Mouse (Mus musculus) adrenal gland, adult (tissue): ENCODE results near the gene Uck1.

Source experiments
- DNase-seq, 2 experiments: peaks; one replicate each; pipeline ENCODE4 v3.0.0; 2022 to 2023; ENCODE audit warnings: low spot score in 1 of 2; ENCODE audit not compliant: inconsistent age in 2 of 2

Gene Uck1

DNA sequence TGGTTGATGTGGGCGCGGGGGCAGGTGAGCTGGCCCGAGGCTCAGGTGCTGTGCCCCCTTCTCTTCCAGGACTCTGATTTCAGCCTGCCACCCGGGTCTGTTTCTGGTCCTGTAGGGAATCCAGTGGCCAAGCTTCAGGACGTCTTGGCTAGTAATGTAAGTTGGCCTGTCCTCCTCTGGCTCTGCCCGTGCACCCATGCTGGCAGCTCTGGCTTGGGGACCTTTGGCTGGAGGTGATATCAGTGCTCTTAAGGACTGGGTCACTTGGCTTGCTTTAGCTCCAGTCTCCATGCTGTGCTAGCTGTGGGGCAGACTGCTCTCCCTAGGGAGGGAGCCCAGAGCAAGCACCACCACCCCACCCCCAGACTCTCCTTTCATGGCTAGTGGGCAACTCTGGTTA lies 39.9 kb downstream of the Uck1 start:
- DNase-seq, result no peak

- no peak for DNase-seq
Observed at GRCm38 (mm10) chr2:32219501-32219900, 40.5 kb downstream of the Uck1 start.

GRCm38 (mm10) chr2:32218541-32219334 lies 41.2 kb downstream of the Uck1 start:
- DNase-seq, result peak in 1 of 2 experiments; percentile 61

GRCm38 (mm10) chr2:32218113-32218512 lies 41.8 kb downstream of the Uck1 start:
- DNase-seq, result peak; percentile 45 to 70

GRCm38 (mm10) chr2:32217656-32218055 lies 42.3 kb downstream of the Uck1 start:
- DNase-seq, result peak; percentile 67 to 79

GRCm38 (mm10) chr2:32216506-32216905 lies 43.5 kb downstream of the Uck1 start:
- no peak for DNase-seq

GRCm38 (mm10) chr2:32215576-32215975 lies 44.4 kb downstream of the Uck1 start:
- no peak for DNase-seq

GRCm38 (mm10) chr2:32213000-32213399 lies 47.0 kb downstream of the Uck1 start:
- peak in 1 of 2 experiments; percentile 58 for DNase-seq

GRCm38 (mm10) chr2:32211689-32212088 lies 48.3 kb downstream of the Uck1 start:
- DNase-seq, result no peak

GRCm38 (mm10) chr2:32207682-32208081 lies 52.3 kb downstream of the Uck1 start:
- no peak for DNase-seq
